Mouse (Mus musculus) C2C12 (cell line): ENCODE measurements at regions not wholly inside any gene's neighbourhood (a gene's known extent, or its start where the extent isn't known, plus 50 kb on each side); places are given as distances from the start of the nearest gene placed in this dataset.

Experiments used
- CEBPB ChIP-seq: IDR thresholded peaks from one replicate; pipeline ENCODE4 v1.6.1; 2011; ENCODE audit warnings: low read depth, mild to moderate bottlenecking, control low read depth, moderate library complexity
- CTCF ChIP-seq: IDR thresholded peaks from one replicate; pipeline ENCODE4 v1.5.1; 2011; ENCODE audit not compliant: control insufficient read depth, insufficient read depth, insufficient read length
- MYOD1 ChIP-seq: IDR thresholded peaks from one replicate; pipeline ENCODE4 v1.6.1; 2011; ENCODE audit warnings: low read depth; ENCODE audit not compliant: control insufficient read depth, insufficient read length
- MYOG ChIP-seq: IDR thresholded peaks from one replicate; pipeline ENCODE4 v1.6.1; 2011; ENCODE audit not compliant: control insufficient read depth, insufficient read length; ENCODE audit errors: extremely low read depth

GRCm38 (mm10) chr6:88989617-88990299 is 87.7 kb downstream of the Tpra1 start:
- TF ChIP-seq CEBPB: no peak
- TF ChIP-seq CTCF: no peak
- no peak for TF ChIP-seq MYOD1
- no peak for TF ChIP-seq MYOG
